Mouse (Mus musculus) heart, adult 9 months (tissue): Measurements from ENCODE around the gene Extl1.
A peak's percentile ranks its signal among the peaks of the same experiment; 100 is the strongest.

ENCODE experiments used
- DNase-seq, 2 experiments: peaks; one replicate each; pipeline ENCODE4 v3.0.0; 2022; ENCODE audit warnings: low spot score in 2 of 2

The Extl1 gene

GRCm38 (mm10) chr4:134391636-134392035, 8.0 kb upstream of the Extl1 start:
- DNase-seq, result no peak

DNA sequence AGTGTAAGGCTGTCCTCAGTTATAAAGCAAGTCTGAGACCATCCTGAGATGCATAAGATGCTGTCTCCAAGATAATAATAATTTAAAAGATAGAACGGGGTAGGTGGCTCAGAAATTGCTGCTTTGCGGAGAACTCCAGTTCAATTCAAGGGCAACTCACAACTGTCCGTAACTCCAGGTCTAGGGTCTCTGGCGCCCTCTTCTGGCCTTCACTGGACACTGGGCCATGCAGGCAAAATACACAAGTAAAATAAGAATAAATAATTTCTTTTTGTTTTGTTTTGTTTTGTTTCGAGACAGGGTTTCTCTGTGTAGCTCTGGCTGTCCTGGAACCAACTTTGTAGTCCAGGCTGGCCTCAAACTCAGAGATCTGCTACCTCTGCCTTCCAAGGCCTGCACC, 4.7 kb upstream of the Extl1 start:
- DNase-seq, result peak in 1 of 2 experiments; percentile 49

GRCm38 (mm10) chr4:134387268-134387667, 3.6 kb upstream of the Extl1 start:
- no peak for DNase-seq

GRCm38 (mm10) chr4:134379510-134379909, 4.1 kb downstream of the Extl1 start:
- no peak for DNase-seq

DNA sequence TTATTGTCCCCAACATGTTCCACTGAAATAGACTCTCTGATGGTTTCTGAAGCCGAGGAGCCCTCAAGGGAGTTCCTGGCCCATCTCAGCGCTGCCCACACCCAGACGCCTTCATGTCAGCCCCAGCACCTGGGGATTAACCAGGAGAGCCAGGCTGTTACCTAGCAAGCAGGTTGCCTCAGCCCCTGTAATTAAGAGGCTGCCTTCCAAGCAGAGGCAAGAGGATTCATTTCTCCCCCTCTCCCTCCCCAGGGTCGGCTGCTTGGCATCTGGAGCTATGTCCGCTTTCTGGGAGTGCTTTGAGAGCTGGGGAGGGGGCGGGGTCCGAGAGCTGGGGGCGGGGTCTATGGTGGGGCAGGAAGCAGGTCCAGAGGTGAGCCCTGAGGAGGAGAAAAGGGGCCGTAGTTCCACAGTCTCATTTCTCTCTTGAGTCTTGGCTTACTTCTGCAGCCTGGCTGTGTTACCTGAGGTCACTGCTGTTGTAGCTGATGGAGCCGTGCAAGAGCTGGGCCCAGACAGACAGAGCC, 5.5 kb downstream of the Extl1 start:
- no peak for DNase-seq

GRCm38 (mm10) chr4:134374306-134374705, 9.3 kb downstream of the Extl1 start:
- no peak for DNase-seq

GRCm38 (mm10) chr4:134373295-134373694, 10.4 kb downstream of the Extl1 start:
- DNase-seq, result no peak

DNA sequence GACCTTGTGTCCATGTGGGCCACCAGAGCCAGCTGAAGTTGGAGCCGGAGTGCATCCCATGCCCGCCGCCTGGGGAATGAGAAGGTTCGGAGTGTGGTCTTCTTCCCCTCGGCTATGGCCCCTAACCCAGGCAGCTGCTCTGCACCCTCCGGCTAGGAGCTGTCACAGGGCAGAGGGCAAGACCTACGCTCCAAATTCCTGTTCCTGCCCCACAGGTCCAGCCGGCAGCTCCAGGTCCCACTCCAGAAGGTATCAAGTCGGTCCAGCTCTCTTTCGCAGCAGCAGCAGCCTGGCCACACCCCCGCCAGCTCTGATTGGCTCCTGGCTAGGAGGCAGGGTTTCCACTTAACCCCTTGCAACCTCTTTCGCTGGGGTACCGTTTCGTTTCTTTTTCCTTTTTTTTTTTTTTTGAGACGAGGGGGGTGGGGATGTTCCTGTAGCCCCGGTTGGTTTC, 11.3 kb downstream of the Extl1 start:
- DNase-seq, result peak; percentile 74

DNA sequence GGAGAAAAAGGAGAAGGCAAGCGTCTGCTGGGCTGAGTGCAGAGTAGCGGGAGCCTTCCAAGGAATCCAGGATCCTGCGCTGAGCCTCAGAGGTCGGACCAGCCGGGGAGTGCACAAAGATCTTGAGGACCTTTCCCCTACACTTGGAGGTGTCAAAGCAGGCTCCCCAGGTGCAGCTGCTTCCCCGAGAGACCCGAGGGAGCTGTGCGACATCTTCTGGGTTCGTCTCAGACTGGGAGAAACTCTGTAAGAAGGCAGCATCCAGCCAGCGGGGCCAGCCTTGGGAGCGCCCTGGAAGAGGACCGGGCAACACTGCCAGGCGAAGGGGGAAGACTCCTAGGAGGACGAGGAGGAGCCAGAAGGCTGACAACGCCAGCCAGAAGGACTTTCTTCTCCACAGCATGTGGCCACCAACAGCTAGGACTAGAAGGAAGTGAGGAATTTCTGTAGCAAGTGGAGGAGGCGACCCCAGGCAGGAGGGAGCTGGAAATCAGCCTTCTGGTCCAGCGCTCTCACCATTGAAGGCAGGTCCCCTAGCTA, 12.3 kb downstream of the Extl1 start:
- no peak for DNase-seq

GRCm38 (mm10) chr4:134370649-134371221, 12.9 kb downstream of the Extl1 start:
- DNase-seq, result no peak

- DNase-seq, result no peak
These were observed 18.4 kb downstream of the Extl1 start for GRCm38 (mm10) chr4:134365280-134365679.

DNA sequence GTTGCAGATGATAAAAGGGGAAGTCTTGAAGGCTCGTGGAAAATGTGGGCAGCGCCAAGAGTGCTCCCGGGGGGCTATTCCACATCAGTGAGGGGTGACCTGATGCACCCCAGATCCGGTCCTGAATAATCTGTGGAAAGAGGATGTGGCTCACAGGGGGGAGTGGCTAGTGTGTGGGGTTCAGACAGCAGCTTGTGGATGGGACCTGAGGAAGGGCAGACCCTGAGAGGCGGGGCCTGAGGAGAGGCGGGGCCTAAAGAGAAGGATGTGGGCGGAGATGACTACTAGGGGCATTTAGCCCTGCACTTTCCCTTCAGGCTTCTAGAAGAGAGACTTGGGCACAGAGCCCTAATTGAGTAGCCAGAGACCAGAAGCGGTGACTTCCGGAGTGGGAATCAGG, 21.1 kb downstream of the Extl1 start:
- peak; percentile 32 to 54 for DNase-seq

DNA sequence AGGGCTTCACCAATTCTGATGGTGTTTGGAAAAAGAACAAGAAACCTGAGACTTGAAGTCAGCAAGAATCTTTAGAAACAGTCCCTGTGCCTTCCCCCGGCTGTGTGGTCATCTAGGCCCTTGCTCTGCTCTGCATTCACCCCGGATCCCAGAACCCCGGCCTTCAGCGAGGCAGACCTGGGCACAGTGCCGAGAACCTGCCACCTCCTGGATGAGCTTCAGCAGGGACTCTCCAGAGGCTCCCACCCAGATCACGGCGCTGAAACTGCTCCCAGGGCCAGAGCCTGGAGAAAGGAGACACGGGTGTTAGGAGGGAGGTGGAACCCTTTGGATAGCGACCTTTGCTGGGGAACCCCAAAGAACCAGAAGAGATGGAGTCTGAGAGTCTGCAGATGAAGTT, 21.5 kb downstream of the Extl1 start:
- DNase-seq, result peak in 1 of 2 experiments; percentile 42

DNA sequence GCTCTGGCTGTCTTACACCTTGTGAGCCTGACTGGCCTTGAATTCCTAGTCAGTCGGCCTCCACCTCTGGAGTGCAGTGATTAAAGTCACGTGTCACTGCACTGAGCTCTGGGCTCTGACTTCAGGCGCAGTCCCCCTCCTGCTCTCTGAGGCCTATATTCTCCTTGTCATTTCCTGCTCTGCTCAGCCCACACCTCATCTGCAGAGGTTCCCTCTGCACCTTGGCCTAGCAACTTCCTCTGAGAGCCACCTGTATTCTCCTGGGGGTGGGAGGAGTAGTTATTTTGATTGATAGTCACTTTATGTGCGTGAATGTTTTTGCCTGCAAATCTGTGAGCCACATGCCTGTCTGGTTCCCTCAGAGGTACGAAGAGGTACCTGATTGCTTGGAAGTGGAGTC, 22.4 kb downstream of the Extl1 start:
- no peak for DNase-seq

DNA sequence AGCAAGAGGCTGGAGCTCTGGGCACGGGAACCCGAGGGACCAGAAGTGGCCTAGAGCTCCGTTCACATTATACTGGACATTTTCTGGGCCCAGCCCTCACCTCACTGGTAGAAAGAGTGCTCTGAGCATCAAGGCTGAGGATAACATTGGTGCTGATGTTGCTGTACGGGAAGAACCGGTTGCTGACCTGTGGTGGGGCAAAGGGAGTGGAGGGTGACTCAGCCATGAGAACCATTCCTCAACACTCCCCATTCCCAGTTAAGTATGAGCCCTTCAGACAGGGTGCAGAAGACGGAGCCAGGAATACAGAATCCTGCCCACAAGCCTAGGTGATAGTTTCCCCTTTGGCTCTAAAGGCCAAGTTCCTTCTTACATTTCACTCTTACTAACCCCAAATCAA, 24.0 kb downstream of the Extl1 start:
- no peak for DNase-seq

GRCm38 (mm10) chr4:134357461-134357771, 26.2 kb downstream of the Extl1 start:
- DNase-seq, result no peak

- peak; percentile 43 to 69 for DNase-seq
These were observed 26.8 kb downstream of the Extl1 start for GRCm38 (mm10) chr4:134356591-134357460.

DNA sequence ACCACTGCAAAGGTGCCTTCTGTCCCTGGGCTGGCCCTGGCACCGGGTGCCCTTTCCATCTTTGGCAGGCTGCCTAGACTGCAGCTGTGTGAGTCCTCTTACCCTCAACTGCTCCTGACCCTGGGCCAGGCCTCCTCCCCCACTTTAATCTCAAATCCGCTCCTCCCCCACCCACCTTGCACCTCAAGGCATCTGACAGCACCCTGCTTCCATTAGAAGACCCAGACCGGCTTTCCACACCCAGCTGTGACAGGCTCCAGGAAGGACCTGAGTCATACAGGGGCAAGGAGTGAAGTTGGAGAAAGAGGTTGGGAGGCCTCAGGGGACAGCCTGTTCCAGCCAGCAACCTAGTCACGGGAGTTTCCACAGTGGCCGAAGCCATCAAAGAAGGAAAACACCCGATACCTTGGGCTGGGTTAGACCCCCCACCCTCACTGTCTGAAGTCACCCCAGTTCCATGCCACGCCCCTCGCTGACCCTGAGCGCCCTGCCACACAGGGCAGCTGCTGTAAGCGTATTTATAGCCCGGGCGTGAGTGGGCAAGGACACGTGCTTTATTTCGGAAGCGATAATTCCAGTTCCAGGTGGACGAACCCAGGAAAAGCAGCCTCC, 27.7 kb downstream of the Extl1 start:
- peak; percentile 63 to 80 for DNase-seq

DNA sequence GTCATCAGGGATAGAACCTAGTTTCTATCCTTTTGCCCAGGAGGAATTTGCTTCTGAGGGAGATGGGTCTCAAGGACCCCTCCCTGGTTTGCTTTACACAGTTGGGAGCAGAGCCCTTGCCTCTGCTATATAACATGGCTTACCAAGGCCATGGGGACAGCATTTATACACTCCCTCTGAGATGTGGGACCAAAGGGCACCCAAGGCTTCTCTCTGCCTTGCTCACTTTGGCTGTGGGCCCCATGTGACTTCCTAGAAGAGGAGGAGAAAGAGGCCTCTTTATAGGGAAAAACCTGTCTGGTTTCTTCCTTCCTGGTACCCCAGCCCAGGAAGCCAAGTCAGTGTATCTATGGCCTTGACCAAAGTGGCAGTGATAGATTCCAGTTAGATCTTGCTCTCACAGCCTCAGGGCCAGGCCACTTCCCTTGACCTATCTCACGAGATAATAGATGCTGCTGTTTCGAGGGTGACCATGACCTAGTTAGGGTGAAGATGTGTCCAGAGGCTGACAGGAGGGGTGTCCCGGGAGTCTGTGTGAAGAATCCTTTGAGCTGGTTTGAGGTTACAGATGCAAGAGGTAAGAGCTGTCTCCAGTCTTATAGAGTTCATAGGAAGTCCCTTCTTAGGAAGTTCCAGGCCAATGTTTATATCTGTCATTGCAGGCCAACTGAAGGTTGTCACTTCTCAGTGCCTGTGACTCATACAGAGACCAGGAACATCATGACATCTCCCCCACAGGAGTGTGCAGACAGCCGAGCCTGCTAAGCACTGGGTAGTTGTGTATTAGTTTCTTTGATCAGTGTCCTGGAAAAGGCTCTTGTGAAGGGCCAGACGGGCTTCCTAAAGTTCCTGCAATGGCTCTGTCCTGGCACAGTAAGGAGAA, 29.9 kb downstream of the Extl1 start:
- no peak for DNase-seq

- no peak for DNase-seq
These were observed 30.7 kb downstream of the Extl1 start for GRCm38 (mm10) chr4:134352929-134353328.

DNA sequence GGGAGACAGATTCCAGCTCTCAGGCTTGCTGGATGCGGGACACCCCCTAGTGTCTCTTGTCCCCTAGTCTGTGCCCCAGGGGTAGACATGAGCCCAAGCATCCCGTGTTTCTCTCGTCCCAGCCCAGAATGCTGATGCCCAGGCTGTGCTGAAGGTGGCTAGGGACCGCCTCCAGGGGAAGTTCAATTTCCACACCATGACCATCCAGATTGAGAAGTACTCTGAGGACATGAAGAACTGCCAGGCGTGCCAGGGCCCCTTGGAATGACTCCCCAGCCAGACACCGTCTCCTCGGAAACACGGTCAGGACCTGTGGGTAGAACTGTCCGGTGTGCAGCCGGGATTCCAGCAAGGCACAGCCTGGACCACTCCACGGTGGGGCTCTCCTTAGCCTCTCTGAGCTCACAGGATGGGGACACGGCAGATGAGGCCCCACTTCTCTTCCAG, 31.4 kb downstream of the Extl1 start:
- no peak for DNase-seq
